Mouse (Mus musculus): ENCODE data around the gene Tfap4.

DNA sequence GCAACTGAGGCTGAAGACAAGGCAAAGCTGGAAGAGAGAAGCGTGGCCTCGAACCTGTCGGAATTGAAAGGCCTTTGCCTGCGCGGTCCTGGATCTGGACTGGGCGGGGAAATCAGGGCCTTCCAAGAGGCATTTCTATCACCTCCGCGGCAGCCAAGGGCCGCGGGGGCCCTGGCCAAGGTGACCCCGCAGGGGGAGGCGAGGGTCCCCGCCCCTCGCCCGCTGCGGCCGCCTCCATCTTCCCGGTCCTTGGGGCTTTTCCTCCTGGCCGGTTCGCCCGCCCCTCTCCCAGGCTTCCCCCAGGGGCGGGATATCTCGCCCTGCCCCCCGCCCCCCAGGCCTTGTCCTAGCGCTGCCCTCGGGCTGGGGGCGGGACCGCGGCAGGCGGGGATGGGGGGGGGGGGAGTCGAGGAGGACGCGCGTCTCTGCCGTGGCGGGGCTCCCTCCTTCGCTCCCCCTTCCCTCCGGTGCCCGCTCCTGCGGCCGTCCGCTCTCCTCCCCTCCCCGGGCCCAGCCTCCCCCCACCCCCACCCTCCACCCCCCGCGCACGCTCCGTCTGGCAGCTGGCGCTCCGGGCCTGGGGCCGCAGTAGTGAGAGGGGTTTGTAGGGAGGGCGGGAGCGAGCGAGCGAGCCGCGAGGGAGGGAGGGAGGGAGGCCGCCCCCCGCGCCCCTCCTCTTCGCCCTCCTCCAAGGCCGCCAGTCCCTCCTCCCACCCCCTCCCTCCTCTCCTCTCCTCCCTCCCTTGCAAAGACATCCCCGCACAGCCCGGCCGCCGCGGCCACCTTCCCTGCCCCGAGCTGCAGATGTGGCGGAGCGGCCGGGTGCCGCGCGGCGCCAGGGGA is 34.5 kb upstream of the Tfap4 start, which contains the start of gene Glis2:
- no peak for TF ChIP-seq CTCF (IDR thresholded peaks at IDR 0.05; ENCODE audit: low read depth, low read length)
- peak; percentile 24; the same call in 1 of the 2 replicates for TF ChIP-seq EP300 (IDR thresholded peaks at IDR 0.05; ENCODE audit: insufficient read depth, low read depth, low read length)
